Mouse (Mus musculus) bone marrow macrophage, adult 2 months (primary cell): ENCODE measurements around the gene Hdlbp.

Source experiments
- CTCF ChIP-seq: IDR thresholded peaks from 2 replicates; pipeline ENCODE4 v1.5.1; 2012; ENCODE audit warnings: low read depth, mild to moderate bottlenecking, low read length, moderate library complexity
- POLR2A ChIP-seq: IDR thresholded peaks from 2 replicates; pipeline ENCODE4 v1.6.1; 2012; ENCODE audit warnings: mild to moderate bottlenecking, low read depth, low read length, borderline replicate concordance

GRCm38 (mm10) chr1:93478586-93479475 lies at the start of gene Hdlbp:
- peak; percentile 2; the same call in 1 of the 2 replicates for TF ChIP-seq CTCF
- no peak for TF ChIP-seq POLR2A
